Mouse (Mus musculus): Measurements from ENCODE around the gene Gm20388.

- no peak for TF ChIP-seq CTCF (IDR thresholded peaks at IDR 0.05; ENCODE audit: control insufficient read depth, insufficient read depth, low read length)
- TF ChIP-seq POLR2A (IDR thresholded peaks at IDR 0.05; ENCODE audit: borderline replicate concordance, control insufficient read depth, low read depth, low read length) = no peak
These were observed 12.7 kb upstream of the Gm20388 start for GRCm38 (mm10) chr8:119897933-119898332.

All from bone marrow, adult 2 months (tissue).